Mouse (Mus musculus): Measurements from ENCODE around the gene Sde2.

Sde2 gene

GRCm38 (mm10) chr1:180850316-180851270 lies at the start of gene Sde2:
Gene Sde2 (plus strand): TSS chr1:180851127.
- peak; percentile 100 for DNase-seq (ENCODE audit: low read depth, low spot score)

- DNase-seq (ENCODE audit: low read depth, low spot score) = no peak
Observed at GRCm38 (mm10) chr1:180801466-180801994, 49.4 kb upstream of the Sde2 start.

DNA sequence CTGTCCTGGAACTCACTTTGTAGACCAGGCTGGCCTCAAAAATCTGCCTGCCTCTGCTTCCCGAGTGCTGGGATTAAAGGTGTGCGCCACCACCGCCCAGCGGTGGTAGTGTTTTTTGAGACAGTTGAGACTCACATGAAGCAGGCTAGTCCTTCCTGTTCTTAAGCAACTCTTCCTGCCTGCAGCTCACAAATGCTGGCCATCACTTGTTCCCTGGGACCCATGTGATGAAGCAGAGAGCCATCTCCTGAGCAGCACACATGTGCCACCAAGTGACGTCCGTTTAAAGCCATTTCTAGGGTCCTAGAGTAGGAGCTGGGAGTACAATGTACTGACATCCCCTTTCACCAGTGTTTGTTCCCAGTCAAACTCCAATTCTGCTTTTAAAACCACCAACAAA lies 47.0 kb upstream of the Sde2 start:
- no peak for DNase-seq (ENCODE audit: low read depth, low spot score)

- DNase-seq (ENCODE audit: low read depth, low spot score) = no peak
Observed at GRCm38 (mm10) chr1:180808831-180809230, 42.1 kb upstream of the Sde2 start.

GRCm38 (mm10) chr1:180810976-180811375 lies 40.0 kb upstream of the Sde2 start:
- no peak for DNase-seq (ENCODE audit: low read depth, low spot score)

GRCm38 (mm10) chr1:180811596-180812462 lies 39.1 kb upstream of the Sde2 start:
- DNase-seq (ENCODE audit: low read depth, low spot score) = no peak

DNA sequence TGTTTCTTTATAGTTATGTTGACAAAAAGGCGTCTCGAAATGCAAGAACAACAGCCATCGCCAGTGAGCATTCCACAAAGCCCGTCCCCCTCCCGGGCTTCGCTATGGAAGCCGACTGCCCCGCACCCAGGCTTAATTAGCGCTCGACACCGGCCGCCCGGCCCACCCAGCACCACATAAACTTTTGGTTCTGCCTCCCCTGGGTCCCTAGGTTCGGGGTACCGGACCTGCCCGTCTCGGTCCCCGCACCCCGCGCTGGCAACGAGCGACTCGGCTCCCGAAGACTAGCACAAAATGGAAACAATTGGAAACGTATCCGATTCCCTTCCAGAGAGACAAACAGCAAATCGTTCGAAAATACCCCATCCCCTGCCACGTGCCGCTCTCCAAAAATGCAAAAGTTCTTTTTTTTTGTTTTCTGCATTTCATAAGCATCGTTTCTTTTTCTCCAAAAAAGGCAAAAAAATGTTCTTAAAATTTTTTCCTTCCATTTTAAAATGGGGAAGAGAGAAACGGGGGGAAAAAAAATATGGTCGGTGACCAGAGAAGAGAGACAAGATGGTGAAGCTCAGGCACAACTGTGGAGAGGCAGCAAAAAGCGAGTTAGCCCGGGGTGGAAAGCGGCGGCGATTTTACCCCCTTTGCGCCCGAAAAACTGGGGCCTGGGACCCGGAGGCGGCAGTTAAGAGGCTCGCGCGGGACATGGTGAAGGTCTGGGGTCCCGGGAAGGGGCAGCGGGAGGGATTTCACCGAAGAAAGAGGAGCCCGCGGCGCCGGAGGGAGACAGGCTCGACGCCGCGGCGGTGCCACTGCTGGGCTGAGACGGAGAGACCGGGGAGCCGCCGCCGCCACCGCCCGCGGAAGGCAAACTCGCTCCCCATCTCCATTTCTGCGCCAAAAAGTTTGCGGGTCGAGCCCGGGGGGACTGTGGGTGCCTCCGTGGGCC lies 38.2 kb upstream of the Sde2 start:
- DNase-seq (ENCODE audit: low read depth, low spot score) = no peak

GRCm38 (mm10) chr1:180813409-180813884 lies 37.5 kb upstream of the Sde2 start:
- peak; percentile 88 for DNase-seq (ENCODE audit: low read depth, low spot score)

DNA sequence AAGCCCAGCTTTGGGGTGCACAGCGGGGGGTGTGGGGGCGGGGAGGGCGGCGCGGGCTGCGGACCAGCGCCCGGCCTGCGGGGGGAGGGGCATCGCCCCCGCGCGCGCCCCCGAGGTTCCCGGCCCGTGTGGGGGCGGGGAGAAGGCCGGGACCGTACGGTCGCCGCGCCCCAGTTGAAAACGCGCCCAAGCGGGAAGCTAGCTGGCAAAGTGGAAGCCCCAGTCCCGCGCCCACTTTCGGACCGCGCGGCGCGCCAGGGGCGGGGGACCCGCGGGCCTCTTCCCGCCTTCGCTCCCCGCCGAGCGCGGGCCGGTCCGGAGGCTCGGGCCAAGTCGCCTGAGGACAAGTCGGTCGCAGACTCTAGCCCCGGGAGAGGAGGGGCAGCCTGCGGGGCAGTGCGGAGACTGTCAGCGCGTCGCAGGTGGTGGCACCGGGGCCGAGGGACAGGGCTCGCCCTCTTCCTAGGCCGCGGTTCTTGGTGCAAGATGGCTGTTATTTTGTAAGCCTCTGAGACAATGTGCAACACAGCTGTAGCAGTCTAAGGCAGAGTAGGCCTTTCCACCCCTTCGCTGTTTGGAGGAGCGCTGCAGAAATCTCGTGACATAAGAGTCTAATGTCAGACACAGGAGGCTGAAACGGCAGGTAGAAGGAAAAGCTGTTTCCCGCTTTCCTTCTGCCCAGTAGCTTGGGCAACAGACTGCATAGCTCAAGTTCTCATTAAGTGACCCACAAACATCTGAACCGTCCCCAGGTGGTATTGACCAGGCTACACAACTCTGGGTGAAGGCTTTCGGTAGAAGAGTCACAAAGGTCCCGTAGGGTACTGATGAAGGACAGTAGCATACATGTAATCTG lies 36.8 kb upstream of the Sde2 start, which contains the start of gene H3f3a:
Gene H3f3a (minus strand): TSS at position 59 of the 856 bp plus-strand sequence.
- DNase-seq (ENCODE audit: low read depth, low spot score) = peak; percentile 63

DNA sequence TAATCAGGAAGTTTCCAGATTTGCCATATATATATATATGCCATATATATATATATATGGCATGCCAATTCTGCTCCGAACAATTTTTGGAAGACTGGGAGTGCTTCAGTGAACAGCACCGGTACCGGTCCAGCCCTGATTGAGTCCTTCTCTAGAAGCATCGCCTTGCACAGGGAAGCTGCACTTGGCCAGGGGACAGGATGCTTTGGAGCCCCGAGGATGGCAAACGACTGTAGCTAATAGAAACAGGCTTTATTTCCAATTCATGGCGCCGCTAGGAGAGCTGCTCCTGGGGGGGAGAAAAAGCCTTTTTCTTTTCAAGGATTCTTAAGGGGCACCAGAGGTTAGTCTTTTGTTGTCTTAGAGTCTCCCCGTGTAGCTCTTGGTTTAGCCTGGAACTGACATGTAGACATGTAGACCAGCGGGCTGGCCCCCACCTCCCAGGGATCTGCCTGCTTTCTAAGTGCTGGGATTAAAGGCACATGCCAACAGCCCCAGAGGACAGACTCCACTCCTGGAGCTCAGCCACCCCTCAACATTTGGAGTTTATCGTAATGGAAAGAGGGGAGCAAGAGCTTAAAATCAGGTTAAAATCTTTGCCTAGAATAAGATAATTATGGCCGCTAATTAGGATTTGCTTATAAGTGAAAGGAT lies 35.4 kb upstream of the Sde2 start:
- DNase-seq (ENCODE audit: low read depth, low spot score) = no peak

DNA sequence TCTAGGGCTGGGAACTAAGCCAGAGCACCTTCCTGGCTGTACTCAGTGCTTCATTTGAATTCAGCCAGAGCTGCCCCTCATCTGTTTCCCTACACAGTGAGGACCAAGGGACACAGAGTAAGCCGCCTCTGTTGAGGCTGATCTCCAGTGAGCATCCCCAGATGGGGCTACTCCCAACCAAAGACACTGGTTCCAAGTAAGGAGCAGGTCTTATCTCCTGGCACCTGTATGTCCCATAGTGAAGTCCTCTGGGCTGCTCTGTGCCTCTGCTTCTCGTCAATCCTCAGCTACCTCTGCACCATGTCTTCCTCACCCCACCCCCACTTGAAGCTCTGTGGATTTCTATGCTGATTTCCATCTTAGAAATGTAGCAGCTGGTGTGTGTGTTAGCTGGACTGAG lies 32.9 kb upstream of the Sde2 start:
- no peak for DNase-seq (ENCODE audit: low read depth, low spot score)

- DNase-seq (ENCODE audit: low read depth, low spot score) = no peak
Observed at GRCm38 (mm10) chr1:180821101-180821500, 29.8 kb upstream of the Sde2 start.

- DNase-seq (ENCODE audit: low read depth, low spot score) = no peak
Observed at GRCm38 (mm10) chr1:180822276-180822675, 28.7 kb upstream of the Sde2 start.

DNA sequence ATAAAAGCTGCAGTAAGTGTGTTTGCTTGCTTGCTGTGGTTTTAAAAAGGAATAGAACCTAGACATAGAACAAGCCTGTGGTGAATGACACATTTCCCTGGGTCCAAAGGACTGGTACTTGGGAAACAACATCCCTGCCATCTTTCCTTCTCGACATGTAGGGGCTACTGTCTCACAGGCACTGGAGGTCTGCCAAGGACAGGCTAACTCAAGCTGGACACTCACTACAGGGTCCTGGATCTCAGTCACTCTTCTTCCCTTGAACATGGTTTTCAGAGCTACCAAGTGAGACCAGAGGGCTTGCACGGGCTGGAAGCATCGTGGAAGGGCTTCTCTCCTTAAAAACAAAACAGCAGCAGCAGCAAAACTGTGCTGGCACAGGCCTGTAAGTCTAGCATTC lies 27.2 kb upstream of the Sde2 start:
- DNase-seq (ENCODE audit: low read depth, low spot score) = no peak

- DNase-seq (ENCODE audit: low read depth, low spot score) = no peak
Observed at GRCm38 (mm10) chr1:180824721-180825120, 26.2 kb upstream of the Sde2 start.

- DNase-seq (ENCODE audit: low read depth, low spot score) = no peak
Observed at GRCm38 (mm10) chr1:180826634-180827033, 24.3 kb upstream of the Sde2 start.

- DNase-seq (ENCODE audit: low read depth, low spot score) = no peak
Observed at GRCm38 (mm10) chr1:180829775-180830174, 21.2 kb upstream of the Sde2 start.

DNA sequence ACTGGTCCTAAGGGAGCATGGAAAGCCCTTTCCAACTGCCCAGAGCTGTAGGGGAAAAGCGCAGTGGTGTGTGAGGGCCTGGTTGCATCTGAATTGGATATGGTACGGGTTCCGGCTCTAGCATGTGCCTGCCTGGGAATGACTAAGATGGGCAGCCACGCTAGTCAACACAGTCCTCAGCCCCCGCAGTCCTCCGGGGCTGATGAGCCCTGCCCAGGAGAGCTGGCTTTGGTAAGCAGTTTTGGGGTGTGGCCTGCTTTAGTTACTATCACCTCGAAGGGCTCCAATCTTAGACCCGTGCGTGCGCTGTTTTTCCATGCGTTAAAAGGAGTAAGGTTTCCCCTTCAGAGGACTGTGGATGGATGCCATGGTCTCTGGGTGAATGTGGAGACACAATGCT lies 20.8 kb upstream of the Sde2 start:
- DNase-seq (ENCODE audit: low read depth, low spot score) = no peak
